Mouse (Mus musculus): ENCODE measurements around the gene Pgf.

DNA sequence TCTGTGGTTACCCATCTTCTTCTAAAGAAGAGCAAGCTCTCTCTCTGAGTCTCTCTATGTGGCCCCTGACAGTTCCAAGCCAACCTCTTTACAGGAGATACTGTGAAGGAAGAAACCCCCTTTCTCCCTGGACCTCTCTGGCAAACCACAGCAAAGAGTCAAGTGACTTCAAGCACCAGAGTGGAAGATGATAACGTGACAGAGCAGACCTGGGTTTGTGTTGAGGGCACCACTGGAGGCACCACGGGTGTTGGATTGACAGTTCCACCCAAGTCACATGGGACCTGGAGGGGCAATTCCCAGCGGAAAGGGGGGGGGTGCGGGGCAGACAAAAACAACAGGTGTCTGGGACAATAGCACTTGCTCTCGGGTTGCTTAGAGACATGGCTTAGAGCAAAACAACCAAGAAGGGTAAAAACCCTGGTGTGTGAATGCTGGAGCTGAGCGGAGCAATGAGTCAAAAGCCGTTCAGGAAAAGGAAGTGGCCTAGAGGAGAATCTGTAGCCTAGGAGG is 31.2 kb upstream of the Pgf start:
- TF ChIP-seq CTCF (IDR thresholded peaks at IDR 0.05; ENCODE audit: low read depth, low read length): no peak
- TF ChIP-seq POLR2A (IDR thresholded peaks at IDR 0.05; ENCODE audit: insufficient read depth, low read length): no peak

Data from ES-Bruce4 (cell line).